Comparison of ENCODE assay signal across 9 mouse cellular contexts in the genomic region with DNA sequence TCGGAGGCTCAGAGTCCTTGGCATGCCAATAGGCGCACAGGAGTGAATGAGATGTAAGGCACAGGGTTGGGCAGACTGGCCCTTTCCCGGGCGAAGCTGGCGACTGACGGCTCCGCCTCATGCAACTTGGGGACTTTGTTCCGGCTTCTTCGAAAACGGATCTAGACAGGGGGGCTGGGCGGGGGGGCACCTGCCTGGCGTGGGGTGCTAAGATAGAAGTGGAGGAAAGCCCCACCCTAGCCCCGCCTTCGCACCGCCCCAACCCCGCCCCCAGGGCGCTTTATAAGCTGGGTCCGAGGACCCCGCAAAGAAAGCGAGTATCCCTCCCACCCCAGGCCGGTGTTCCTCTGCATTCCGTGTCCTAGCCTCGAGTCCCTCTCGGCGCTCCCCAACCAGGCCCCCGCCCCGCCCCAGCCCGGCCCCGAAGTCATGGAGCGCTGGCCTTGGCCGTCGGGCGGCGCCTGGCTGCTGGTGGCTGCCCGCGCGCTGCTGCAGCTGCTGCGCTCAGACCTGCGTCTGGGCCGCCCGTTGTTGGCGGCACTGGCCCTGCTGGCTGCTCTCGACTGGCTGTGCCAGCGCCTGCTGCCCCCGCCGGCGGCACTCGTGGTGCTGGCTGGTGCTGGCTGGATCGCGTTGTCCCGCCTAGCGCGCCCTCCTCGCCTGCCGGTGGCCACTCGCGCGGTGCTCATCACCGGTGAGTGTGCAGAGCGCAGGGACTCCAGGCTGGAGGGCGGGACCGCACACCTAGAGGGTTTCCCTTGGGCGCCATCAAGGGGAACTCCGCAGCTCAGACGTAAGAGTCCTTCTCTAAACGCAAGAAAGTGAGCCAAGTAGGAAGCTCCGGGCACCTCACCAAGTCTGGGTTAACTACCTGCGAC. TPM values are rescaled to one million over a fixed set of nuclear protein-coding genes. Genes with fewer than 3 reads are reported as not detected.
DNase-seq lines count a peak whose midpoint lies in the region; ATAC-seq and TF ChIP-seq lines count a peak whose summit lies in the region.
"Had no signal": no experiment of that assay in that cellular context is flagged by ENCODE, and none has a peak within 500 bp of the region (broad histone marks: within the 10 kb centered on the region; RNA-seq: fewer than 3 reads in every experiment).

A gene (plus strand): TSS at position 320 of the 878 bp plus-strand sequence.

- dilution Hi-C loops in CH12.LX (cut with MboI; ENCODE audit: extremely low pct_ligation_motif_present, extremely low pct_unique_long_range_greater_than_20kb, low sequenced_read_pairs) = no loop called here

- no peak for TF ChIP-seq EP300 in CH12.LX (IDR thresholded peaks at IDR 0.05; ENCODE audit: low read length)

- ATAC-seq in hematopoietic stem cell, adult 5-6 weeks (replicated peaks in 1 of 2; ENCODE audit: insufficient read depth in 1 of 2, low FRiP score in 2 of 2, low TSS enrichment in 1 of 2, low read depth in 1 of 2, poor library complexity in 2 of 2, severe bottlenecking in 2 of 2) = peak; percentile 53 to 63
- ATAC-seq in erythroid progenitor cell, adult 5-6 weeks (replicated peaks; ENCODE audit: low FRiP score, poor library complexity, severe bottlenecking) = no peak

- TF ChIP-seq RAD21 in CH12.LX (IDR thresholded peaks at IDR 0.05; ENCODE audit: low read depth, low read length) = no peak

- H3K4me2 ChIP-seq in CH12.LX (ENCODE audit: insufficient read depth, low read depth, poor library complexity, severe bottlenecking) = peak within 1 kb of the TSS; percentile 52

- H3K79me2 ChIP-seq in CH12.LX (replicated peaks; ENCODE audit: control insufficient read depth, extremely low read depth, insufficient read depth, poor library complexity, severe bottlenecking) = no peaks in the 10 kb centered on the region

- no peaks in the 10 kb centered on the region for H3K9me3 ChIP-seq in CH12.LX (replicated peaks; ENCODE audit: low read length)

- peaks cover 4 to 10% of the 10 kb centered on the region in 2 experiments for H3K4me1 ChIP-seq in CH12.LX (ENCODE audit: control insufficient read depth in 1 of 2, insufficient read depth in 2 of 2)
- peaks cover 11% of the 10 kb centered on the region for H3K4me1 ChIP-seq in embryonic fibroblast, embryonic 13.5 days (ENCODE audit: control insufficient read depth, insufficient read depth, low read length)

- in situ Hi-C loops in CH12.LX (cut with MboI; ENCODE audit: low pct_ligation_motif_present, low pct_unique_long_range_greater_than_20kb, low sequenced_read_pairs) = no loop called here

- TF ChIP-seq POLR2A in CH12.LX (IDR thresholded peaks at IDR 0.05; ENCODE audit: low read depth, low read length) = no peak
- no peak for TF ChIP-seq POLR2A in embryonic fibroblast, embryonic 13.5 days (IDR thresholded peaks at IDR 0.05; ENCODE audit: low read depth, low read length)

- H3K27me3 ChIP-seq in CH12.LX (replicated peaks) = peaks cover 23% of the 10 kb centered on the region

- DNase-seq in CH12.LX (ENCODE audit: extremely low read depth) = no peak
- peak; percentile 65 for DNase-seq in R1 (ENCODE audit: low read depth, low spot score)
- DNase-seq in layer of hippocampus, postnatal 14 days (ENCODE audit: low spot score in 2 of 2) = peak; percentile 26 to 35
- peak; percentile 73 for DNase-seq in lung, postnatal 36 days
- peak; percentile 62 for DNase-seq in right cerebral cortex, postnatal 10 days (ENCODE audit: low spot score in 2 of 2)

- no peak within 1 kb of the TSS for H3K27ac ChIP-seq in CH12.LX (ENCODE audit: insufficient read depth, low read depth)
- no peak within 1 kb of the TSS for H3K27ac ChIP-seq in embryonic fibroblast, embryonic 13.5 days (ENCODE audit: insufficient read depth, low read length)

- H3K36me3 ChIP-seq in CH12.LX (replicated peaks in 1 of 2; ENCODE audit: control insufficient read depth in 1 of 2, insufficient read depth in 1 of 2, low read length in 1 of 2) = peaks cover 13 to 31% of the 10 kb centered on the region in 2 experiments

- no peak for TF ChIP-seq CTCF in CH12.LX (conservative IDR thresholded peaks at IDR 0.05 in 1 of 2, IDR thresholded peaks at IDR 0.05 in 1 of 2; ENCODE audit: low read depth in 2 of 2, low read length in 2 of 2)
- no peak for TF ChIP-seq CTCF in embryonic fibroblast, embryonic 13.5 days (IDR thresholded peaks at IDR 0.05; ENCODE audit: borderline replicate concordance, insufficient read depth, low read length)

- H3K9ac ChIP-seq in CH12.LX (ENCODE audit: insufficient read depth, low read depth) = 0 out of 2 replicates have a peak within 1 kb of the TSS, but pooled peaks have one; percentile 13

- H3K4me3 ChIP-seq in CH12.LX (replicated peaks in 1 of 3; ENCODE audit: low read depth in 2 of 3, low read length in 2 of 3, poor library complexity in 1 of 3) = peak within 1 kb of the TSS in 2 of 3 experiments; percentile 7 to 45
- H3K4me3 ChIP-seq in embryonic fibroblast, embryonic 13.5 days (ENCODE audit: insufficient read depth, low read length) = 0 out of 2 replicates have a peak within 1 kb of the TSS, but pooled peaks have one; percentile 8

TF ChIP-seq in CH12.LX, 34 proteins besides CTCF, POLR2A, EP300 and RAD21:
- TF ChIP-seq UBTF (IDR thresholded peaks at IDR 0.05; ENCODE audit: low read depth, low read length) = 0 out of 2 replicates have a peak, but pooled peaks have one; percentile 43
- TF ChIP-seq NRF1 (IDR thresholded peaks at IDR 0.05; ENCODE audit: low read depth, low read length) = no peak

RNA-seq across cellular contexts. Expression of the gene that starts here (rescaled TPM):
- total RNA-seq in CH12.LX (2012; rRNA removed) = not detected in 2 replicates
- total RNA-seq in CH12.LX (2014; rRNA removed) = not detected in 2 replicates
- polyA plus RNA-seq in CH12.LX (2012; ENCODE audit: insufficient read length, low read depth) = not detected in 2 replicates
- polyA plus RNA-seq in embryonic fibroblast, embryonic 13.5 days (2011; ENCODE audit: insufficient read length, low read depth, missing spikeins) = 0.28 and 0.35 TPM in 2 replicates
- total RNA-seq in hematopoietic stem cell, adult 5-6 weeks (2017) = not detected in 2 replicates
- total RNA-seq in layer of hippocampus, postnatal 14 days (2021) = under 1 TPM; 0.18 to 0.21 TPM
- not detected in 2 replicates for total RNA-seq in erythroid progenitor cell, adult 5-6 weeks (2015; ENCODE audit: low replicate concordance)
- total RNA-seq in erythroid progenitor cell, adult 5-6 weeks (2017; ENCODE audit: low replicate concordance) = not detected in 2 replicates
- total RNA-seq: layer of hippocampus, adult 8-10 months had no signal

Comparison
In these comparisons a context has a peak if more than half of its experiments do, and no peak if none do; other contexts are left out.
1. Peak in ATAC-seq in hematopoietic stem cell, adult 5-6 weeks; RNA of the gene not detected or under 1 TPM.
2. Peak in DNase-seq in layer of hippocampus, postnatal 14 days; RNA of the gene not detected or under 1 TPM.